Mouse (Mus musculus) stomach, postnatal 0 days (tissue): ENCODE measurements at regions not wholly inside any gene's neighbourhood (a gene's known extent, or its start where the extent isn't known, plus 50 kb on each side); places are given as distances from the start of the nearest gene placed in this dataset.

Experiments used
- CTCF ChIP-seq: IDR thresholded peaks from 2 replicates; pipeline ENCODE4 v1.5.1; 2016; ENCODE audit warnings: antibody characterized with exemption, low read depth, mild to moderate bottlenecking, moderate library complexity
- EP300 ChIP-seq: optimal IDR thresholded peaks from 2 replicates; pipeline ENCODE3; 2016; ENCODE audit warnings: antibody characterized with exemption

DNA sequence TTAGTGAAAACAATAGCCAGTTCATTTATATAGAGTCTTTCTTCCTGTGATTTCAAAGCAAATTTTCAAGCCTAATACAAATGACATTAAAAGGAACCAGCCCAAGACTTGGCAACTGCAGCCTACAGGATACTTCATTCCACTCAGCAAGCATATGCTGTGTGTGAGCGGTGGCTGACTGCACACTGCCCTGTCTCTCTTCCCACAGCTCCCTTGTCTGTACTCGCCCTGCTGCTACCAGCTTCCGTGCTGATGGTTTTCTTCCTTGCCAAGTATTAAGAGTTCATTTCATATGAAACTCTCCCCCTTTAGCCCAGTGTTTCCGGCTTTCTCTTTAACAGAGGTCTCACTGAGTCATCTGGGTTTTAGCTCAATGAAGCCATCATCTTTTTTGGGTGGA, 73.9 kb upstream of the Gm15217 start:
- TF ChIP-seq CTCF (no peak), EP300 (no peak)
